Mouse (Mus musculus): Measurements from ENCODE around the gene Shisa8. TPM values are rescaled to one million over a fixed set of nuclear protein-coding genes. Genes with fewer than 3 reads are reported as not detected.

The Shisa8 gene
- polyA plus RNA-seq, 1 experiment from 2014 or later = 0.32 TPM

- Histone ChIP-seq H3K9me3 (replicated peaks; ENCODE audit: control insufficient read depth, low read length) (no peaks in the 10 kb centered on the region), H3K36me3 (ENCODE audit: control insufficient read depth, insufficient read depth) (no peaks in the 10 kb centered on the region), H3K4me1 (ENCODE audit: control insufficient read depth, insufficient read depth, low read length) (peaks cover 7% of the 10 kb centered on the region), H3K27me3 (ENCODE audit: control insufficient read depth, insufficient read depth, low read length) (no peaks in the 10 kb centered on the region), H3K4me3 (ENCODE audit: low read length) (peak overlapping the region; percentile 94), H3K9ac (ENCODE audit: low read length) (peak overlapping the region; percentile 82), H3K27ac (ENCODE audit: low read length) (peak overlapping the region; percentile 56), H3K4me2 (ENCODE audit: low read depth, low read length) (peak overlapping the region; percentile 97)
- no peak for ATAC-seq (replicated peaks; ENCODE audit: extremely low read depth, insufficient read depth, low FRiP score)
- 3% methylated on average over 12 of the region's 12 CpGs for WGBS
Observed at GRCm38 (mm10) chr15:82243742-82244114, 31.1 kb upstream of the Shisa8 start.

- no peaks in the 10 kb centered on the region for H3K27me3 ChIP-seq (ENCODE audit: control insufficient read depth, insufficient read depth, low read length)
- no peaks in the 10 kb centered on the region for H3K9me3 ChIP-seq (replicated peaks; ENCODE audit: control insufficient read depth, low read length)
- H3K36me3 ChIP-seq (ENCODE audit: control insufficient read depth, insufficient read depth) = peaks cover 2% of the 10 kb centered on the region; the same call in 1 of the 2 replicates
- H3K4me1 ChIP-seq (ENCODE audit: control insufficient read depth, insufficient read depth, low read length) = peaks cover 7% of the 10 kb centered on the region
- no peak overlapping the region for H3K27ac ChIP-seq (ENCODE audit: low read length)
- H3K4me3 ChIP-seq (ENCODE audit: low read length) = peak overlapping the region; percentile 94
- peak overlapping the region; percentile 97 for H3K4me2 ChIP-seq (ENCODE audit: low read depth, low read length)
- 75% methylated on average over 3 of the region's 3 CpGs for WGBS
- H3K9ac ChIP-seq (ENCODE audit: low read length) = peak overlapping the region; percentile 82
- no peak for ATAC-seq (replicated peaks; ENCODE audit: extremely low read depth, insufficient read depth, low FRiP score)
Observed at GRCm38 (mm10) chr15:82243311-82243710, 30.7 kb upstream of the Shisa8 start.

- H3K4me3 ChIP-seq (ENCODE audit: low read length) = no peak overlapping the region
- H3K4me1 ChIP-seq (ENCODE audit: control insufficient read depth, insufficient read depth, low read length) = no peaks in the 10 kb centered on the region
- H3K27me3 ChIP-seq (ENCODE audit: control insufficient read depth, insufficient read depth, low read length) = no peaks in the 10 kb centered on the region
- WGBS = 18% methylated on average over 5 of the region's 5 CpGs
- H3K27ac ChIP-seq (ENCODE audit: low read length) = no peak overlapping the region
- H3K36me3 ChIP-seq (ENCODE audit: control insufficient read depth, insufficient read depth) = peaks cover 10% of the 10 kb centered on the region
- H3K4me2 ChIP-seq (ENCODE audit: low read depth, low read length) = no peak overlapping the region
- H3K9me3 ChIP-seq (replicated peaks; ENCODE audit: control insufficient read depth, low read length) = no peaks in the 10 kb centered on the region
- H3K9ac ChIP-seq (ENCODE audit: low read length) = no peak overlapping the region
- no peak for ATAC-seq (replicated peaks; ENCODE audit: extremely low read depth, insufficient read depth, low FRiP score)
Observed at GRCm38 (mm10) chr15:82236565-82236964, 23.9 kb upstream of the Shisa8 start.

- Histone ChIP-seq H3K4me2 (ENCODE audit: low read depth, low read length) (no peak overlapping the region), H3K4me3 (ENCODE audit: low read length) (no peak overlapping the region), H3K36me3 (ENCODE audit: control insufficient read depth, insufficient read depth) (peaks cover 10% of the 10 kb centered on the region), H3K27me3 (ENCODE audit: control insufficient read depth, insufficient read depth, low read length) (no peaks in the 10 kb centered on the region), H3K4me1 (ENCODE audit: control insufficient read depth, insufficient read depth, low read length) (no peaks in the 10 kb centered on the region), H3K9me3 (replicated peaks; ENCODE audit: control insufficient read depth, low read length) (no peaks in the 10 kb centered on the region), H3K9ac (ENCODE audit: low read length) (no peak overlapping the region), H3K27ac (ENCODE audit: low read length) (no peak overlapping the region)
- ATAC-seq (replicated peaks; ENCODE audit: extremely low read depth, insufficient read depth, low FRiP score) = no peak
- WGBS = 58% methylated on average over 10 of the region's 10 CpGs
Observed at GRCm38 (mm10) chr15:82235661-82236060, 23.0 kb upstream of the Shisa8 start.

GRCm38 (mm10) chr15:82232651-82233050, 20.0 kb upstream of the Shisa8 start:
- no peaks in the 10 kb centered on the region for H3K9me3 ChIP-seq (replicated peaks; ENCODE audit: control insufficient read depth, low read length)
- no peak overlapping the region for H3K4me2 ChIP-seq (ENCODE audit: low read depth, low read length)
- ATAC-seq (replicated peaks; ENCODE audit: extremely low read depth, insufficient read depth, low FRiP score) = no peak
- no peaks in the 10 kb centered on the region for H3K27me3 ChIP-seq (ENCODE audit: control insufficient read depth, insufficient read depth, low read length)
- no peaks in the 10 kb centered on the region; the same call in 1 of the 2 replicates for H3K4me1 ChIP-seq (ENCODE audit: control insufficient read depth, insufficient read depth, low read length)
- 73% methylated on average over 4 of the region's 4 CpGs for WGBS
- H3K27ac ChIP-seq (ENCODE audit: low read length) = no peak overlapping the region
- H3K4me3 ChIP-seq (ENCODE audit: low read length) = no peak overlapping the region
- H3K36me3 ChIP-seq (ENCODE audit: control insufficient read depth, insufficient read depth) = peaks cover 4% of the 10 kb centered on the region; the same call in 1 of the 2 replicates
- no peak overlapping the region for H3K9ac ChIP-seq (ENCODE audit: low read length)

GRCm38 (mm10) chr15:82231591-82232378, 19.2 kb upstream of the Shisa8 start:
- Histone ChIP-seq H3K9me3 (replicated peaks; ENCODE audit: control insufficient read depth, low read length) (no peaks in the 10 kb centered on the region), H3K27me3 (ENCODE audit: control insufficient read depth, insufficient read depth, low read length) (no peaks in the 10 kb centered on the region), H3K4me3 (ENCODE audit: low read length) (no peak overlapping the region), H3K4me2 (ENCODE audit: low read depth, low read length) (no peak overlapping the region), H3K4me1 (ENCODE audit: control insufficient read depth, insufficient read depth, low read length) (no peaks in the 10 kb centered on the region; the same call in 1 of the 2 replicates), H3K36me3 (ENCODE audit: control insufficient read depth, insufficient read depth) (peaks cover 4% of the 10 kb centered on the region; the same call in 1 of the 2 replicates), H3K27ac (ENCODE audit: low read length) (no peak overlapping the region), H3K9ac (ENCODE audit: low read length) (no peak overlapping the region)
- no peak for ATAC-seq (replicated peaks; ENCODE audit: extremely low read depth, insufficient read depth, low FRiP score)
- 62% methylated on average over 11 of the region's 11 CpGs for WGBS

- H3K4me2 ChIP-seq (ENCODE audit: low read depth, low read length) = no peak overlapping the region
- ATAC-seq (replicated peaks; ENCODE audit: extremely low read depth, insufficient read depth, low FRiP score) = no peak
- no peaks in the 10 kb centered on the region; the same call in 1 of the 2 replicates for H3K4me1 ChIP-seq (ENCODE audit: control insufficient read depth, insufficient read depth, low read length)
- peaks cover 4% of the 10 kb centered on the region; the same call in 1 of the 2 replicates for H3K36me3 ChIP-seq (ENCODE audit: control insufficient read depth, insufficient read depth)
- H3K27me3 ChIP-seq (ENCODE audit: control insufficient read depth, insufficient read depth, low read length) = 0 out of 2 replicates have a peak, but pooled peaks cover 1% of the 10 kb centered on the region
- H3K9ac ChIP-seq (ENCODE audit: low read length) = no peak overlapping the region
- H3K9me3 ChIP-seq (replicated peaks; ENCODE audit: control insufficient read depth, low read length) = no peaks in the 10 kb centered on the region
- no peak overlapping the region for H3K27ac ChIP-seq (ENCODE audit: low read length)
- no peak overlapping the region for H3K4me3 ChIP-seq (ENCODE audit: low read length)
- 78% methylated on average over 4 of the region's 4 CpGs for WGBS
Observed at GRCm38 (mm10) chr15:82231100-82231499, 18.5 kb upstream of the Shisa8 start.

- no peak for ATAC-seq (replicated peaks; ENCODE audit: extremely low read depth, insufficient read depth, low FRiP score)
- Histone ChIP-seq H3K27me3 (ENCODE audit: control insufficient read depth, insufficient read depth, low read length) (peaks cover 9% of the 10 kb centered on the region), H3K9me3 (replicated peaks; ENCODE audit: control insufficient read depth, low read length) (no peaks in the 10 kb centered on the region), H3K36me3 (ENCODE audit: control insufficient read depth, insufficient read depth) (peaks cover 4% of the 10 kb centered on the region; the same call in 1 of the 2 replicates), H3K4me1 (ENCODE audit: control insufficient read depth, insufficient read depth, low read length) (no peaks in the 10 kb centered on the region; the same call in 1 of the 2 replicates), H3K4me2 (ENCODE audit: low read depth, low read length) (no peak overlapping the region), H3K9ac (ENCODE audit: low read length) (no peak overlapping the region), H3K27ac (ENCODE audit: low read length) (no peak overlapping the region), H3K4me3 (ENCODE audit: low read length) (no peak overlapping the region)
- 68% methylated on average over 6 of the region's 6 CpGs for WGBS
Observed at GRCm38 (mm10) chr15:82230098-82230611, 17.5 kb upstream of the Shisa8 start.

GRCm38 (mm10) chr15:82229542-82230045, 17.0 kb upstream of the Shisa8 start:
- no peak overlapping the region for H3K27ac ChIP-seq (ENCODE audit: low read length)
- 34% methylated on average over 11 of the region's 11 CpGs for WGBS
- no peaks in the 10 kb centered on the region; the same call in 1 of the 2 replicates for H3K4me1 ChIP-seq (ENCODE audit: control insufficient read depth, insufficient read depth, low read length)
- peaks cover 13% of the 10 kb centered on the region for H3K27me3 ChIP-seq (ENCODE audit: control insufficient read depth, insufficient read depth, low read length)
- H3K9me3 ChIP-seq (replicated peaks; ENCODE audit: control insufficient read depth, low read length) = no peaks in the 10 kb centered on the region
- H3K9ac ChIP-seq (ENCODE audit: low read length) = no peak overlapping the region
- no peak overlapping the region for H3K4me2 ChIP-seq (ENCODE audit: low read depth, low read length)
- no peak for ATAC-seq (replicated peaks; ENCODE audit: extremely low read depth, insufficient read depth, low FRiP score)
- H3K4me3 ChIP-seq (ENCODE audit: low read length) = no peak overlapping the region
- peaks cover 4% of the 10 kb centered on the region; the same call in 1 of the 2 replicates for H3K36me3 ChIP-seq (ENCODE audit: control insufficient read depth, insufficient read depth)

All from heart, embryonic 16.5 days (tissue).